ENCODE assay signal across 8 mouse cellular contexts in the genomic region with DNA sequence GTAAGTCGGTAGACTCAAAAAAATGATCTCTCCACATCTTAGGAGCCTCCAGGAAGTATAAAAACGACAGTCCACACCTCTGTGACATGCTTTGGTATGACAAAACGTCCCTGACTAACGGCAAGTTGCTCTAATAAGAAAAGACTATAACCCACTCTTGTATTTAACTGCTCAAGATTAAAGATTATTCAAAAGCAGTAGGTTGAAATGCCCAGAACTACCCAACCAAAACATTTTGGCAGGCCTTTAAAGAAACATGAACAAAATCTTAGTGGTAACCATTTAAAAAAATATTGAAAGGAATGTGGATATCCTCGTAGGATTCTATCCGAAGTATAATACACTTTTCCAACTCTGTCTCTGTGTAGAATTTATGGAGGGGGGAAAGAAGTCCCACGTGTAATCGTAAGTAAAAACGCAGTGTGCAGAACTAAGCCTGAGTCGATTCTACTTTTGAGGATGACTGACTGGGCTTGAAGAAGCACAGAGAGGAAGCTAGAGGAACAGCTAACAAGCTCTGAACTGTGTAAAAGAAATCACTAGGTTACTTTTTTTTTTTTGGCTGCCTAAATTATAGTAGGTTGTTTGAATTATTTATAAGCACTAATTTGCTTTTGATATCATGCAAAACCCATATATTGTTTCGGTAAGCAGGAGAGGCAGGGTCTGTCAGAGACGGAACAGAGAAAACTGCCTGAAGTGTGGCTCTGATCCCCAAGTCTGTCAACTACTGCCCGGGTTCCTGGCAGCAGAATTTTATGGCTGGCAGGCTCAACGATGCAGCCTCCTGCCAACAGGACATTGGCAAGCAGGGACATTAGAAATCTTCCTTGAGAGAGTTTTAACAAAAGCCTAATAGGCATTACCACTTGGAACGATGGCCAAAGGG. TPM values are rescaled to one million over a fixed set of nuclear protein-coding genes. Genes with fewer than 3 reads are reported as not detected.
A peak's percentile ranks its signal among the peaks of the same experiment; 100 is the strongest.
DNase-seq lines count a peak whose midpoint lies in the region; ATAC-seq and TF ChIP-seq lines count a peak whose summit lies in the region.
"Had no signal": no experiment of that assay in that cellular context is flagged by ENCODE, and none has a peak within 500 bp of the region (broad histone marks: within the 10 kb centered on the region; RNA-seq: fewer than 3 reads in every experiment).

No protein-coding gene starts in this region.

- H3K27ac ChIP-seq in limb, embryonic 14.5 days (replicated peaks; ENCODE audit: low read depth, low read length), result no peak overlapping the region
- H3K27ac ChIP-seq in limb, embryonic 10.5 days, result no peak overlapping the region
- H3K27ac ChIP-seq: limb, embryonic 15.5 days had no signal

- H3K4me3 ChIP-seq in limb, embryonic 14.5 days (replicated peaks; ENCODE audit: low read length), result no peak overlapping the region
- H3K4me3 ChIP-seq in limb, embryonic 10.5 days, result no peak overlapping the region
- H3K4me3 ChIP-seq: limb, embryonic 15.5 days had no signal

- ATAC-seq in limb, embryonic 14.5 days (ENCODE audit: low FRiP score, low read depth), result no peak

- H3K9me3 ChIP-seq in limb, embryonic 14.5 days (ENCODE audit: control insufficient read depth, low read length), result no peaks in the 10 kb centered on the region
- H3K9me3 ChIP-seq in limb, embryonic 10.5 days (replicated peaks), result no peaks in the 10 kb centered on the region
- H3K9me3 ChIP-seq: limb, embryonic 15.5 days had no signal

- H3K36me3 ChIP-seq in limb, embryonic 14.5 days (ENCODE audit: control insufficient read depth, insufficient read depth, low read length), result no peaks in the 10 kb centered on the region
- H3K36me3 ChIP-seq in limb, embryonic 10.5 days, result no peaks in the 10 kb centered on the region
- H3K36me3 ChIP-seq: limb, embryonic 15.5 days had no signal

- H3K4me1 ChIP-seq in limb, embryonic 14.5 days (ENCODE audit: control insufficient read depth, insufficient read depth, low read length), result peaks cover 7% of the 10 kb centered on the region; the same call in 1 of the 2 replicates
- peaks cover 4% of the 10 kb centered on the region; the same call in 1 of the 2 replicates for H3K4me1 ChIP-seq in limb, embryonic 10.5 days

- 53% methylated on average over 15 of the region's 15 CpGs for WGBS in limb, embryonic 14.5 days
- 69% methylated on average over 15 of the region's 15 CpGs for WGBS in limb, embryonic 10.5 days

- H3K27me3 ChIP-seq in limb, embryonic 14.5 days (ENCODE audit: control insufficient read depth, insufficient read depth, low read length), result no peaks in the 10 kb centered on the region
- no peaks in the 10 kb centered on the region for H3K27me3 ChIP-seq in limb, embryonic 10.5 days (ENCODE audit: low read depth, poor library complexity, severe bottlenecking)
- H3K27me3 ChIP-seq: limb, embryonic 15.5 days had no signal

- peak; percentile 42 for DNase-seq in limb, embryonic 14.5 days (ENCODE audit: low spot score)
- DNase-seq in limb, embryonic 10.5 days (ENCODE audit: low spot score), result no peak
- peak; percentile 28 for DNase-seq in cerebellum, adult 8-10 months
- DNase-seq in heart, postnatal 4 days, result peak; percentile 15
- peak; percentile 51 to 76 for DNase-seq in layer of hippocampus, postnatal 14 days (ENCODE audit: low spot score in 2 of 2)
- no peak for DNase-seq in left cerebral cortex, adult 11 months (ENCODE audit: low spot score)
- DNase-seq in embryo, embryonic 10 days (ENCODE audit: low spot score), result no peak

- no peak overlapping the region for H3K9ac ChIP-seq in limb, embryonic 14.5 days (ENCODE audit: low read depth, low read length, severe bottlenecking)
- H3K9ac ChIP-seq: limb, embryonic 15.5 days had no signal

- no peak for TF ChIP-seq POLR2A in limb, embryonic 14.5 days (IDR thresholded peaks at IDR 0.05; ENCODE audit: borderline replicate concordance, extremely low read depth, insufficient read depth, insufficient read length)

- H3K4me2 ChIP-seq in limb, embryonic 14.5 days (replicated peaks; ENCODE audit: low read depth, low read length, severe bottlenecking), result no peak overlapping the region
- H3K4me2 ChIP-seq: limb, embryonic 15.5 days had no signal

RNA-seq across cellular contexts. Expression of a gene that starts 45.3 kb away (rescaled TPM):
- polyA plus RNA-seq in limb, embryonic 14.5 days (2012; rRNA removed), result 1.1 and 1.6 TPM in 2 replicates
- 1.2 and 1.3 TPM in 2 replicates for polyA plus RNA-seq in limb, embryonic 14.5 days (2014; fragmentation: Nextera tagmentation; extraction: Ambion mirVana)
- polyA plus RNA-seq in limb, embryonic 10.5 days (2016; fragmentation: Nextera tagmentation; extraction: Ambion mirVana), result 0.54 and 0.59 TPM in 2 replicates
- total RNA-seq in heart, postnatal 4 days (2021), result 1 to 10 TPM; 4.2 to 4.4 TPM
- total RNA-seq in layer of hippocampus, postnatal 14 days (2021), result 1 to 10 TPM; 6.6 to 8.6 TPM

Comparison
In these comparisons a context has a peak if more than half of its experiments do, and no peak if none do; other contexts are left out.
1. DNase-seq: peak in limb, embryonic 14.5 days (single experiment), cerebellum, adult 8-10 months (single experiment), heart, postnatal 4 days (single experiment) and layer of hippocampus, postnatal 14 days (2 of 2); none in limb, embryonic 10.5 days (single experiment), left cerebral cortex, adult 11 months (single experiment) and embryo, embryonic 10 days (single experiment).